Mouse (Mus musculus): ENCODE measurements around the gene 9430015G10Rik. TPM values are rescaled to one million over a fixed set of nuclear protein-coding genes. Genes with fewer than 3 reads are reported as not detected.
"Not testable (repeated sequence)": the region's sequence is repeated elsewhere in the genome, so short reads cannot be mapped to it uniquely, and the experiment has no call there.

Gene 9430015G10Rik
- polyA plus RNA-seq, 1 experiment from 2014 or later = 48.7 TPM

- 87% methylated on average over 10 of the region's 10 CpGs for WGBS
- Histone ChIP-seq H3K9me3 (replicated peaks; ENCODE audit: control insufficient read depth, low read length) (no peaks in the 10 kb centered on the region), H3K4me3 (ENCODE audit: low read depth, low read length) (no peak overlapping the region), H3K27me3 (ENCODE audit: control insufficient read depth, insufficient read depth, low read length) (no peaks in the 10 kb centered on the region), H3K36me3 (replicated peaks; ENCODE audit: control insufficient read depth, insufficient read depth, low read depth, low read length) (peaks cover 3% of the 10 kb centered on the region; the same call in 1 of the 2 replicates), H3K4me2 (ENCODE audit: low read depth, low read length) (no peak overlapping the region), H3K27ac (replicated peaks; ENCODE audit: low read depth, low read length) (no peak overlapping the region), H3K4me1 (ENCODE audit: control insufficient read depth, insufficient read depth, low read length) (no peaks in the 10 kb centered on the region), H3K9ac (replicated peaks; ENCODE audit: low read length) (no peak overlapping the region)
- DNase-seq (ENCODE audit: low spot score) (no peak), ATAC-seq (replicated peaks; ENCODE audit: insufficient number of reproducible peaks, low FRiP score, low TSS enrichment, low read depth) (no peak)
Measured at GRCm38 (mm10) chr4:156130940-156131339, 21.2 kb downstream of the 9430015G10Rik start.

- WGBS = 71% methylated on average over 5 of the region's 5 CpGs
- Histone ChIP-seq H3K27me3 (ENCODE audit: control insufficient read depth, insufficient read depth, low read length) (no peaks in the 10 kb centered on the region), H3K9ac (replicated peaks; ENCODE audit: low read length) (no peak overlapping the region), H3K4me3 (ENCODE audit: low read depth, low read length) (no peak overlapping the region), H3K36me3 (replicated peaks; ENCODE audit: control insufficient read depth, insufficient read depth, low read depth, low read length) (no peaks in the 10 kb centered on the region), H3K9me3 (replicated peaks; ENCODE audit: control insufficient read depth, low read length) (no peaks in the 10 kb centered on the region), H3K27ac (replicated peaks; ENCODE audit: low read depth, low read length) (no peak overlapping the region), H3K4me2 (ENCODE audit: low read depth, low read length) (no peak overlapping the region), H3K4me1 (ENCODE audit: control insufficient read depth, insufficient read depth, low read length) (no peaks in the 10 kb centered on the region)
- ATAC-seq (replicated peaks; ENCODE audit: insufficient number of reproducible peaks, low FRiP score, low TSS enrichment, low read depth) = no peak
- DNase-seq (ENCODE audit: low spot score) = no peak
Measured at GRCm38 (mm10) chr4:156133334-156133733, 23.6 kb downstream of the 9430015G10Rik start.

GRCm38 (mm10) chr4:156133943-156134605 is 24.3 kb downstream of the 9430015G10Rik start:
- no peak overlapping the region for H3K27ac ChIP-seq (replicated peaks; ENCODE audit: low read depth, low read length)
- H3K36me3 ChIP-seq (replicated peaks; ENCODE audit: control insufficient read depth, insufficient read depth, low read depth, low read length) = no peaks in the 10 kb centered on the region
- no peaks in the 10 kb centered on the region for H3K27me3 ChIP-seq (ENCODE audit: control insufficient read depth, insufficient read depth, low read length)
- ATAC-seq (replicated peaks; ENCODE audit: insufficient number of reproducible peaks, low FRiP score, low TSS enrichment, low read depth) (no peak), DNase-seq (ENCODE audit: low spot score) (no peak)
- no peaks in the 10 kb centered on the region for H3K9me3 ChIP-seq (replicated peaks; ENCODE audit: control insufficient read depth, low read length)
- no peaks in the 10 kb centered on the region for H3K4me1 ChIP-seq (ENCODE audit: control insufficient read depth, insufficient read depth, low read length)
- no peak overlapping the region for H3K9ac ChIP-seq (replicated peaks; ENCODE audit: low read length)
- no peak overlapping the region for H3K4me2 ChIP-seq (ENCODE audit: low read depth, low read length)
- WGBS = 77% methylated on average over 12 of the region's 12 CpGs
- no peak overlapping the region for H3K4me3 ChIP-seq (ENCODE audit: low read depth, low read length)

GRCm38 (mm10) chr4:156135112-156135511 is 25.3 kb downstream of the 9430015G10Rik start:
- WGBS = 95% methylated on average over 13 of the region's 13 CpGs
- no peaks in the 10 kb centered on the region for H3K9me3 ChIP-seq (replicated peaks; ENCODE audit: control insufficient read depth, low read length)
- ATAC-seq (replicated peaks; ENCODE audit: insufficient number of reproducible peaks, low FRiP score, low TSS enrichment, low read depth) (no peak), DNase-seq (ENCODE audit: low spot score) (no peak)
- no peaks in the 10 kb centered on the region for H3K4me1 ChIP-seq (ENCODE audit: control insufficient read depth, insufficient read depth, low read length)
- H3K27me3 ChIP-seq (ENCODE audit: control insufficient read depth, insufficient read depth, low read length) = no peaks in the 10 kb centered on the region
- no peaks in the 10 kb centered on the region for H3K36me3 ChIP-seq (replicated peaks; ENCODE audit: control insufficient read depth, insufficient read depth, low read depth, low read length)
- no peak overlapping the region for H3K4me3 ChIP-seq (ENCODE audit: low read depth, low read length)
- no peak overlapping the region for H3K27ac ChIP-seq (replicated peaks; ENCODE audit: low read depth, low read length)
- no peak overlapping the region for H3K4me2 ChIP-seq (ENCODE audit: low read depth, low read length)
- H3K9ac ChIP-seq (replicated peaks; ENCODE audit: low read length) = no peak overlapping the region

- DNase-seq (ENCODE audit: low spot score) = no peak
- 94% methylated on average over 14 of the region's 14 CpGs for WGBS
- Histone ChIP-seq H3K9me3 (replicated peaks; ENCODE audit: control insufficient read depth, low read length) (no peaks in the 10 kb centered on the region), H3K4me3 (ENCODE audit: low read depth, low read length) (no peak overlapping the region), H3K4me1 (ENCODE audit: control insufficient read depth, insufficient read depth, low read length) (no peaks in the 10 kb centered on the region), H3K9ac (replicated peaks; ENCODE audit: low read length) (no peak overlapping the region), H3K4me2 (ENCODE audit: low read depth, low read length) (no peak overlapping the region), H3K27me3 (ENCODE audit: control insufficient read depth, insufficient read depth, low read length) (no peaks in the 10 kb centered on the region), H3K27ac (replicated peaks; ENCODE audit: low read depth, low read length) (no peak overlapping the region), H3K36me3 (replicated peaks; ENCODE audit: control insufficient read depth, insufficient read depth, low read depth, low read length) (no peaks in the 10 kb centered on the region)
- no peak for ATAC-seq (replicated peaks; ENCODE audit: insufficient number of reproducible peaks, low FRiP score, low TSS enrichment, low read depth)
Measured at GRCm38 (mm10) chr4:156135801-156136200, 26.0 kb downstream of the 9430015G10Rik start.

GRCm38 (mm10) chr4:156136285-156137100 is 26.7 kb downstream of the 9430015G10Rik start:
- H3K4me1 ChIP-seq (ENCODE audit: control insufficient read depth, insufficient read depth, low read length) = no peaks in the 10 kb centered on the region
- H3K27me3 ChIP-seq (ENCODE audit: control insufficient read depth, insufficient read depth, low read length) = no peaks in the 10 kb centered on the region
- H3K27ac ChIP-seq (replicated peaks; ENCODE audit: low read depth, low read length) = no peak overlapping the region
- ATAC-seq (replicated peaks; ENCODE audit: insufficient number of reproducible peaks, low FRiP score, low TSS enrichment, low read depth) = no peak
- no peak overlapping the region for H3K4me2 ChIP-seq (ENCODE audit: low read depth, low read length)
- 94% methylated on average over 30 of the region's 30 CpGs for WGBS
- no peak overlapping the region for H3K9ac ChIP-seq (replicated peaks; ENCODE audit: low read length)
- H3K36me3 ChIP-seq (replicated peaks; ENCODE audit: control insufficient read depth, insufficient read depth, low read depth, low read length) = no peaks in the 10 kb centered on the region
- DNase-seq (ENCODE audit: low spot score) = no peak
- H3K9me3 ChIP-seq (replicated peaks; ENCODE audit: control insufficient read depth, low read length) = no peaks in the 10 kb centered on the region
- H3K4me3 ChIP-seq (ENCODE audit: low read depth, low read length) = no peak overlapping the region

- ATAC-seq (replicated peaks; ENCODE audit: insufficient number of reproducible peaks, low FRiP score, low TSS enrichment, low read depth) = not testable (repeated sequence)
Measured at GRCm38 (mm10) chr4:156150887-156151286, 41.1 kb downstream of the 9430015G10Rik start.

GRCm38 (mm10) chr4:156154771-156155170 is 45.0 kb downstream of the 9430015G10Rik start:
- Histone ChIP-seq H3K27me3 (ENCODE audit: control insufficient read depth, insufficient read depth, low read length) (no peaks in the 10 kb centered on the region), H3K4me2 (ENCODE audit: low read depth, low read length) (no peak overlapping the region), H3K36me3 (replicated peaks; ENCODE audit: control insufficient read depth, insufficient read depth, low read depth, low read length) (no peaks in the 10 kb centered on the region), H3K9ac (replicated peaks; ENCODE audit: low read length) (no peak overlapping the region), H3K27ac (replicated peaks; ENCODE audit: low read depth, low read length) (no peak overlapping the region), H3K4me1 (ENCODE audit: control insufficient read depth, insufficient read depth, low read length) (no peaks in the 10 kb centered on the region), H3K9me3 (replicated peaks; ENCODE audit: control insufficient read depth, low read length) (no peaks in the 10 kb centered on the region; the same call in 1 of the 2 replicates), H3K4me3 (ENCODE audit: low read depth, low read length) (no peak overlapping the region)
- DNase-seq (ENCODE audit: low spot score) = no peak
- no peak for ATAC-seq (replicated peaks; ENCODE audit: insufficient number of reproducible peaks, low FRiP score, low TSS enrichment, low read depth)
- WGBS = 97% methylated on average over 3 of the region's 3 CpGs

More at GRCm38 (mm10) chr4:156150887-156151286, 41.1 kb downstream of the 9430015G10Rik start:
- not testable (repeated sequence) for H3K36me3 ChIP-seq (replicated peaks; ENCODE audit: control insufficient read depth, insufficient read depth, low read depth, low read length); H3K9me3 ChIP-seq (replicated peaks; ENCODE audit: control insufficient read depth, low read length); H3K4me1 ChIP-seq (ENCODE audit: control insufficient read depth, insufficient read depth, low read length); H3K27me3 ChIP-seq (ENCODE audit: control insufficient read depth, insufficient read depth, low read length); DNase-seq (ENCODE audit: low spot score); H3K9ac ChIP-seq (replicated peaks; ENCODE audit: low read length); H3K4me3 ChIP-seq (ENCODE audit: low read depth, low read length); H3K4me2 ChIP-seq (ENCODE audit: low read depth, low read length); H3K27ac ChIP-seq (replicated peaks; ENCODE audit: low read depth, low read length)
- WGBS = 92% methylated on average over 10 of the region's 10 CpGs
